Mouse (Mus musculus): ENCODE data around the gene Fto. TPM values are rescaled to one million over a fixed set of nuclear protein-coding genes. Genes with fewer than 3 reads are reported as not detected.

Gene Fto
- polyA plus RNA-seq, 2 experiments = 10.0 to 15.6 TPM

- 76% methylated on average over 4 of the region's 4 CpGs for WGBS (ENCODE audit: insufficient replicate concordance)
- H3K9ac ChIP-seq (replicated peaks) = no peak overlapping the region
Observed at GRCm38 (mm10) chr8:91635406-91635805, 322.1 kb downstream of the Fto start.

GRCm38 (mm10) chr8:91636887-91637286 is 323.6 kb downstream of the Fto start:
- Histone ChIP-seq H3K27ac (no peak overlapping the region), H3K4me3 (ENCODE audit: insufficient read depth in 1 of 2, low read depth in 2 of 2, low read length in 2 of 2) (no peak overlapping the region), H3K4me2 (ENCODE audit: low read depth) (no peak overlapping the region), H3K27me3 (ENCODE audit: control insufficient read depth, insufficient read depth, low read length) (no peaks in the 10 kb centered on the region), H3K36me3 (replicated peaks; ENCODE audit: control insufficient read depth, insufficient read depth, low read depth) (no peaks in the 10 kb centered on the region), H3K9me3 (ENCODE audit: control insufficient read depth, low read length) (no peaks in the 10 kb centered on the region), H3K9ac (replicated peaks) (no peak overlapping the region), H3K4me1 (replicated peaks; ENCODE audit: control insufficient read depth in 2 of 2, insufficient read depth in 2 of 2, low read length in 1 of 2) (no peaks in the 10 kb centered on the region)
- DNase-seq (ENCODE audit: low read depth in 3 of 3, low spot score in 3 of 3) (no peak), ATAC-seq (ENCODE audit: insufficient read depth) (no peak)
- 61% methylated on average over 6 of the region's 6 CpGs for WGBS (ENCODE audit: insufficient replicate concordance)
- no peak for TF ChIP-seq CTCF (IDR thresholded peaks at IDR 0.05; ENCODE audit: low read depth)
- TF ChIP-seq EP300 (IDR thresholded peaks at IDR 0.05; ENCODE audit: low read depth) = no peak

More at GRCm38 (mm10) chr8:91635406-91635805, 322.1 kb downstream of the Fto start:
- H3K4me3 ChIP-seq (ENCODE audit: insufficient read depth in 1 of 2, low read depth in 2 of 2, low read length in 2 of 2) = no peak overlapping the region
- H3K27me3 ChIP-seq (ENCODE audit: control insufficient read depth, insufficient read depth, low read length) = no peaks in the 10 kb centered on the region
- no peak overlapping the region for H3K27ac ChIP-seq
- no peak for TF ChIP-seq CTCF (IDR thresholded peaks at IDR 0.05; ENCODE audit: low read depth)
- TF ChIP-seq EP300 (IDR thresholded peaks at IDR 0.05; ENCODE audit: low read depth) = no peak
- no peak for ATAC-seq (ENCODE audit: insufficient read depth)
- no peaks in the 10 kb centered on the region for H3K4me1 ChIP-seq (replicated peaks; ENCODE audit: control insufficient read depth in 2 of 2, insufficient read depth in 2 of 2, low read length in 1 of 2)
- no peak for DNase-seq (ENCODE audit: low read depth in 3 of 3, low spot score in 3 of 3)
- no peak overlapping the region for H3K4me2 ChIP-seq (ENCODE audit: low read depth)
- H3K9me3 ChIP-seq (ENCODE audit: control insufficient read depth, low read length) = no peaks in the 10 kb centered on the region
- no peaks in the 10 kb centered on the region for H3K36me3 ChIP-seq (replicated peaks; ENCODE audit: control insufficient read depth, insufficient read depth, low read depth)

GRCm38 (mm10) chr8:91637684-91638083 is 324.4 kb downstream of the Fto start:
- no peaks in the 10 kb centered on the region for H3K27me3 ChIP-seq (ENCODE audit: control insufficient read depth, insufficient read depth, low read length)
- H3K4me2 ChIP-seq (ENCODE audit: low read depth) = no peak overlapping the region
- H3K4me1 ChIP-seq (replicated peaks; ENCODE audit: control insufficient read depth in 2 of 2, insufficient read depth in 2 of 2, low read length in 1 of 2) = no peaks in the 10 kb centered on the region
- H3K9me3 ChIP-seq (ENCODE audit: control insufficient read depth, low read length) = no peaks in the 10 kb centered on the region
- 79% methylated on average over 9 of the region's 9 CpGs for WGBS (ENCODE audit: insufficient replicate concordance)
- no peak for TF ChIP-seq EP300 (IDR thresholded peaks at IDR 0.05; ENCODE audit: low read depth)
- TF ChIP-seq CTCF (IDR thresholded peaks at IDR 0.05; ENCODE audit: low read depth) = no peak
- no peak overlapping the region for H3K4me3 ChIP-seq (ENCODE audit: insufficient read depth in 1 of 2, low read depth in 2 of 2, low read length in 2 of 2)
- no peak overlapping the region for H3K9ac ChIP-seq (replicated peaks)
- no peak for ATAC-seq (ENCODE audit: insufficient read depth)
- DNase-seq (ENCODE audit: low read depth in 3 of 3, low spot score in 3 of 3) = no peak
- no peak overlapping the region for H3K27ac ChIP-seq
- H3K36me3 ChIP-seq (replicated peaks; ENCODE audit: control insufficient read depth, insufficient read depth, low read depth) = no peaks in the 10 kb centered on the region

- no peak for TF ChIP-seq EP300 (IDR thresholded peaks at IDR 0.05; ENCODE audit: low read depth)
- TF ChIP-seq CTCF (IDR thresholded peaks at IDR 0.05; ENCODE audit: low read depth) = no peak
- Histone ChIP-seq H3K9ac (replicated peaks) (no peak overlapping the region), H3K4me2 (ENCODE audit: low read depth) (no peak overlapping the region), H3K9me3 (ENCODE audit: control insufficient read depth, low read length) (no peaks in the 10 kb centered on the region), H3K36me3 (replicated peaks; ENCODE audit: control insufficient read depth, insufficient read depth, low read depth) (no peaks in the 10 kb centered on the region), H3K27ac (no peak overlapping the region), H3K27me3 (ENCODE audit: control insufficient read depth, insufficient read depth, low read length) (no peaks in the 10 kb centered on the region), H3K4me3 (ENCODE audit: insufficient read depth in 1 of 2, low read depth in 2 of 2, low read length in 2 of 2) (no peak overlapping the region), H3K4me1 (replicated peaks; ENCODE audit: control insufficient read depth in 2 of 2, insufficient read depth in 2 of 2, low read length in 1 of 2) (no peaks in the 10 kb centered on the region)
- WGBS (ENCODE audit: insufficient replicate concordance) = 77% methylated on average over 12 of the region's 12 CpGs
- no peak for DNase-seq (ENCODE audit: low read depth in 3 of 3, low spot score in 3 of 3)
- ATAC-seq (ENCODE audit: insufficient read depth) = no peak
Observed at GRCm38 (mm10) chr8:91638256-91638655, 324.9 kb downstream of the Fto start.

GRCm38 (mm10) chr8:91640471-91640870 is 327.1 kb downstream of the Fto start:
- Histone ChIP-seq H3K9ac (replicated peaks) (no peak overlapping the region), H3K27ac (no peak overlapping the region), H3K36me3 (replicated peaks; ENCODE audit: control insufficient read depth, insufficient read depth, low read depth) (no peaks in the 10 kb centered on the region), H3K4me1 (replicated peaks; ENCODE audit: control insufficient read depth in 2 of 2, insufficient read depth in 2 of 2, low read length in 1 of 2) (no peaks in the 10 kb centered on the region), H3K4me3 (ENCODE audit: insufficient read depth in 1 of 2, low read depth in 2 of 2, low read length in 2 of 2) (no peak overlapping the region), H3K4me2 (ENCODE audit: low read depth) (no peak overlapping the region), H3K9me3 (ENCODE audit: control insufficient read depth, low read length) (no peaks in the 10 kb centered on the region), H3K27me3 (ENCODE audit: control insufficient read depth, insufficient read depth, low read length) (no peaks in the 10 kb centered on the region)
- WGBS (ENCODE audit: insufficient replicate concordance) = 75% methylated on average over 7 of the region's 7 CpGs
- TF ChIP-seq EP300 (IDR thresholded peaks at IDR 0.05; ENCODE audit: low read depth) (no peak), CTCF (IDR thresholded peaks at IDR 0.05; ENCODE audit: low read depth) (no peak)
- ATAC-seq (ENCODE audit: insufficient read depth) = no peak
- no peak for DNase-seq (ENCODE audit: low read depth in 3 of 3, low spot score in 3 of 3)

Data from liver, embryonic 14.5 days (tissue).